Mouse (Mus musculus): Measurements from ENCODE around the gene Galnt15.

Gene Galnt15

DNA sequence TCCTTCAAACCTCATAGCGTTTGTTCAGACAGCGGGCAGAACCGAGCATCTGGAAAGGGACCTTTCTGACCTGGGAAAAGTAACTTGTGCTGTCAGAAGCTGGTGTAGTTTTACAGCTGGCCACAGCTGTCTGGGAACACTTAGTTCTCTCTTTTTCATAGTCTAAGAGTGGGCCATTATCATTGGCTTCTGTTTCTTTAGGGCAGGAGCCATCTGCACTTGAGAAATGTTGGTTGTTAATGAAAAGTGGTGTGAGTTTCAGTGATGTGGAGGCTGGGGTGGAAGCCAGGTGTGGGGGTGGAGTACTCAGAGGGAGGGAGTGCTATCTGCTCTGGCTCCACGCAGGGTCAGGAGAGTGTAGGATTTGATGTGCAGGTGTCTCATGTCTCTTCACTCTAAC is 62.3 kb downstream of the Galnt15 start:
- DNase-seq (ENCODE audit: low spot score in 2 of 2): no peak

DNA sequence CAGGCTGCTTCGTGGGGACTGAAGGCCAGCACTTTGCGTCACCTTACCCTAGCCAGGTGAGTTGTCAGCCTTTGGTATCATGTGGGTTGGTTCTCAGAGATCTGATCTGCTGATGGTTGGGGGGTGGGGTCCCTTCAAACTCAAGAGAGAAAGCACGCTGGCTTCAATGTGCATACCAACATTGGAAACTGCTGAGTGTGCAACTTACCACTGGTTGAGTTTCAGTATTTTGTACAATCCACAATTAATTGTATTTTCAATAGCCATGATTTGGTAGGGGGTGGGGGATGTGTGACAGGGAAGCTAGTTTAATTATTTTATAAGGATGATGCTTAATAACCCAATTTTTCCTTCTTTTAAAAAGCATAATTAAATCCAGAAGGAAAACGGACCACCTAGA is 62.9 kb downstream of the Galnt15 start:
- DNase-seq (ENCODE audit: low spot score in 2 of 2): no peak

DNA sequence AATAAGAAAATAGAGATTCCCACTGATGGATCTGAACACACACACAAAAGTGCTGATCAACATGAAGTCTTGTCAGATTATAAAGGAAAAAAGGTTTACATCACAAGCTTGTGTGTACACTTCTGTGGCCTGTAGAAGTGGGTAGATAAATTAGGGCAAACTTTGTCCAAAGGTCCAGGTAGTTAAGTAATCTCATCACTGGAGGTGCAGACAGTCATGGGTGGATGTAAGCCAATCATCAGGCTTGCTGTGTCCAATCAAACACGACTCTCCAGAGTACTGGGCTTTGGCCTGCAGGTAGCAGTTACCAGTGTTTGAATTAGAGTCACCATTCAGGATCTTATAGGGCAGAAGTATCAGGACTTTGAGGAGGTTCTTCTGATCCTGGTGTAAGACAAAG is 64.2 kb downstream of the Galnt15 start:
- DNase-seq (ENCODE audit: low spot score in 2 of 2): no peak

DNA sequence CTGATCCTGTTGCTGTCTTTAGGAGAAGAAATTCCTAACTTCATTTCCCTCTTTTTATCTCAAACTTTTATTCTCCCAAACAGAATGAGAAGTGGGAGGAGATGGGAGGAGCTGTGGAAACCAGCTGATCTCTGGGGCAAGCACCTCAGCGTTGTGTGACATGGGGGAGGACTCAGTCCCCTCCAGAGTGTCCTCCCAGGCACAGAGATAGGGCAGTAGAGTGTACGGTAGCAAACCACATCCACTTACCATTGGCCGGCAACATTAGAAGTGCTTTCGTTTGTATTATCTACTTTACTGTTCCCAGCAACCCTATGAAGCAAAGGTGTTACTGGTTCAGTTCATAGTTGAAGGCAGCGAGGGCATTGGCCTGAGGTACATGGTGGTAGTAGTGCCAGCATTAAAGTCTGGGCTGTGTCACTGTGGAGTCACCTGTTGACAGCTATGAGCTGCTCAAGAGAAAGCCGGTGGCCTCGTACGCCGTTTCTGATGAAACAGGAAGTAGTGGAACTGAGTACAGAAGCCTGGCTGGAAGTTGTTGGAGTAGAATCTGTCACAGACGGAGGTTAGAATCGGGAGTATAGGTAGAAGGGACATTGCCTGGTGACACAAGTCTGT is 64.8 kb downstream of the Galnt15 start:
- DNase-seq (ENCODE audit: low spot score in 2 of 2): no peak

DNA sequence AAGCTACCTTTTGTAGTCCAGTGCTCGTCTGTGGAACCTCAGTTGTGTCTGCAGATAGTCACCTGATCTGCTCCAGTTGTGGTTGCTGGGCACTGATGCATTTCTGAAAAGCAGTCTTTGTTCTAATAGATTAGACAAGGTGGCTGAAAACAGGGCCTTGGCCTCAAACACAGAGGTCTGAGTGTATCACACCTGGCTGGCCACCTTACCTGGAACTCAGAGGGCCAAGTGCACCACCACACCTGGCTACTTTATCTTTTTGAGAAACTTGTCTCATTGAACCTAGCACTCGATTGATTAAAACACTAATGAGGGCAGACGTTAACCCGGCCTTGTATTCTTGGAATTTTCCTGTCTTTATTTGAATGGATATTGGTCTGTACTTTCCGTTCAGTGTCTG is 66.9 kb downstream of the Galnt15 start:
- DNase-seq (ENCODE audit: low spot score in 2 of 2): no peak

DNA sequence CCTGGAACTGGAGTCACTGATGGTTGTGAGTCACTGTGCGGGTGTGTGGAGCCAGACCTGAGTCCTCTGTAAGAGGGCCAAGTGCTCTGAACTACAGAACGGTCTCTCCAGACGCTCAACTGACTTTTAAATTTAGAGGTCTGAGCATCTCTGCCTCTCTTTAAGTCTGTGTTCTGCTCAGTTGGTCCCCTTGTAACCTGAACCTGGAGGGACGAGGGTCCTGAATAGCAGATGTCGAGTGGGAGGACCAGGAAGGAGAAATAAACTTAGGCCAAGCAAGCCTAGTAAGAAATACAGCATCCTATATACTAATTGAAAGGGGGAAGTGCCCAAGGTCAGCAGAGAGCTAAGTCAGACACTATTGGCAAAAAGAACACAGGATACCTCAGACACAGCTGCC is 68.0 kb downstream of the Galnt15 start:
- no peak for DNase-seq (ENCODE audit: low spot score in 2 of 2)

DNA sequence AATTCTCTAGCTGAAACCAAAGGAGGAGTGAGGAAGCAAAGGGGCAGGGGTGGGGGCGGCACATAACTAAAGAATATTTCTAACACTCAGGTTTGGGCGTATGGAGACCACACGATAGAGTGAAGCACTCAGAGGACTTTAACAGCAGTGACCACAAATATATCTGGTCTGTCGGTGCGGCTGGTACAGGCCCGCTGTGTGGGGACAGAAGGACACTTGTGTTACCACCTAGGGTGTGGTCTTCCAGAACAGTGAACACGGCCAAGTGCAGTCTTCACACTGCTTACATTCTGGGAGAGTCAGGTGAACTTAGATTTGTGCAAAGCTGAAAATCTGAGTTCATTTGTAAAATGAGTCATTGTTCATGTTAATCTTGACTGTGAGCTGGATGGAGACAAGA is 68.9 kb downstream of the Galnt15 start:
- no peak for DNase-seq (ENCODE audit: low spot score in 2 of 2)

DNA sequence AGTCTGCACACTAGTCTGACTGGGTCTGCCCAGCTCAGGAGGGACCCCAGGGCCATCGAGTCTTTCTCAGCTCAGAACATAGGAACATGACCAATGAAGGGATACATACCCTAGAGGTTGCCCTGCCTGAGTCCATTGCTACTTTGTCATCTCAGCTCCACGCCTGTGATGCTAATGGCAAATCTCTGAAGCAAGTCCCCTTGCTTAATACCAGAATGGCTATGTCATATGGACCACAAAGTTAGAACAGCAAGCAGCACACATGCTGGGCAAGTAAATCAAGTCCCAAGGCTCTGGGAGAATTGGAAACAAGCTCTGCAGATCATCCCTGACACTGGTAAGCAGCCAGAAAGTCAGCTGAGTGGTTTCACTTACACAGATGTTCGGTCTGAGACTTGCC is 70.2 kb downstream of the Galnt15 start:
- DNase-seq (ENCODE audit: low spot score in 2 of 2): no peak

DNA sequence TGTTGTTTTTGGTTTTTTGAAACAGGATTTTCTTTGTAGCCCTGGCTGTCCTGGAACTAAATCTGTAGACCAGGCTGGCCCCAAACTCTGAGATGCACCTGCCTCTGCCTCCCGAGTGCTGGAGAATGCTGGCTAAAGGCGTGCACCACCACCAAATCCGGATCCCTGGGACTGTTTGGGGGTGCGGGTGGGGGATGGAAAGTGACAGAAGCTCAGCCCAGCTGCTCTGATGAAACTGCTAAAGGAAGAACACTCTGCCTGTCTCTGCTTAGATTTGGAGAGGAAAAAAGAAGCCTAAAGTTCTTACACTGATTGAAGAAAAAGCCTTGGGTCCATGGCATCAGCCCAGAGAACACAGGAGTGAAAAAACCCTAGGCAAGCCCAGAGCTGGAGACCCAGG is 74.8 kb downstream of the Galnt15 start:
- no peak for DNase-seq (ENCODE audit: low spot score in 2 of 2)

DNA sequence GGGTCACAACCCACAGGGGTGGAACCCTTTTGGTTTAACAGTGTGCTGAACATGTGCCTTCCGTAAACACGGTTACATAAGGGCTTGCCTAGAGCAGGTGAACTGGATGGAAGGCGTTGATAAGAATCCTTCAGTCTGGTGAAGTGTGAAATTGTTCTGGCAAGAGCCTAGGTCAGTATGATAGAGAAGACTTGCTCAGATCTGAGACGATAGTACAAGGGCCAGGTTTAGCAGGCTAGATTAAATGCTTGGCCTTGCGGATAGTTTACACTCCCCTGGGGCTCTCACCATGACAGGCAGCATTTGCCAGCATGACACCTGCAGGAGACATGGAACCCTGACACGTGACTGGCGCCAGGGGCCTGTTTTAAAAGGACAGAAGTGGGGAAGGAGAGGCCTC is 76.9 kb downstream of the Galnt15 start:
- DNase-seq (ENCODE audit: low spot score in 2 of 2): no peak

DNA sequence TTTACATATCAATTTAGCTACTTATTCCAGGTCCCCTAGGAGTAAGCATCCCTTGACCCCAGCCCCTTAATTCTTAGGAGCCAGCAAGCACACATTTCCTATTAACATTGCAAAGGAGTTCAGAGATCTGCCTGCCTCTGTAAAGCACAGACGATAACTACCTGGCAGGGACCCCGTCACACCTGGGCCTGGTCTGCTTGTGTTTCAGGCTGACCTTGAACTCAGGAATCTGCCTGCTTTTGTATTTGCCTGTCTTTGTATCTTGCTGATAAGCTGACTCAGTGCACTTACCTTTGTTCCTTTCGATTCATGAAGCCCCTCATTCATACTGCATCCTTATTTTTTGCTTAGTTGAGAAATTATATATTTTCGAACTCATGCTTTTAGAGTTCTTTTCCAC is 78.1 kb downstream of the Galnt15 start:
- DNase-seq (ENCODE audit: low spot score in 2 of 2): no peak

Measured in frontal cortex, postnatal 36 days (tissue).